Mouse (Mus musculus) hindbrain, embryonic 16.5 days (tissue): ENCODE measurements at regions not wholly inside any gene's neighbourhood (a gene's known extent, or its start where the extent isn't known, plus 50 kb on each side); places are given as distances from the start of the nearest gene placed in this dataset.
A peak's percentile ranks its signal among the peaks of the same experiment; 100 is the strongest.

Experiments used
- ATAC-seq: fragments of 200-750 bp; cut with Nextera tagmentation; 2 replicates; pipeline ENCODE4 v1.8.0; 2017; ENCODE audit warnings: moderate TSS enrichment, moderate library complexity
- H3K27ac ChIP-seq: fragments of 300-500 bp; sonication (generic); 2 replicates; pipeline ENCODE4 v1.5.1; 2014; ENCODE audit warnings: low read depth, mild to moderate bottlenecking, control low read depth, low read length, moderate library complexity
- H3K27me3 ChIP-seq: fragments of 300-500 bp; sonication (generic); replicated peaks from 2 replicates; pipeline ENCODE4 v1.6.1; 2014; ENCODE audit warnings: low read length; ENCODE audit not compliant: control insufficient read depth, insufficient read depth
- H3K36me3 ChIP-seq: fragments of 300-500 bp; sonication (generic); 2 replicates; pipeline ENCODE4 v1.6.1; 2014; ENCODE audit warnings: mild to moderate bottlenecking, low read length, moderate library complexity, mixed read lengths; ENCODE audit not compliant: control insufficient read depth, insufficient read depth
- H3K4me1 ChIP-seq: fragments of 300-500 bp; sonication (generic); 2 replicates; pipeline ENCODE4 v1.6.1; 2014; ENCODE audit warnings: low read depth, low read length; ENCODE audit not compliant: control insufficient read depth, insufficient read depth
- H3K4me2 ChIP-seq: fragments of 300-500 bp; sonication (generic); 2 replicates; pipeline ENCODE4 v1.6.1; 2014; ENCODE audit warnings: mild to moderate bottlenecking, low read length, control low read depth, moderate library complexity
- H3K4me3 ChIP-seq: fragments of 300-500 bp; sonication (generic); 2 replicates; pipeline ENCODE4 v1.5.1; 2014; ENCODE audit warnings: mild to moderate bottlenecking, low read length, control low read depth, moderate library complexity
- H3K9ac ChIP-seq: fragments of 300-500 bp; sonication (generic); 2 replicates; pipeline ENCODE4 v1.6.1; 2014; ENCODE audit warnings: low read depth, mild to moderate bottlenecking, control low read depth, low read length, moderate library complexity
- H3K9me3 ChIP-seq: fragments of 300-500 bp; sonication (generic); 2 replicates; pipeline ENCODE4 v1.6.1; 2014; ENCODE audit warnings: mild to moderate bottlenecking, low read length, moderate library complexity; ENCODE audit not compliant: control insufficient read depth
- WGBS: fragments of 180-500 bp; shearing (Covaris S2); extraction: QIAGEN DNeasy Blood & Tissue Kit; methylation state at CpG from one replicate; pipeline ENCODE4 v1.1.7; 2014; 5-methylcytosine and 5-hydroxymethylcytosine counted together

- H3K9ac ChIP-seq = no peak overlapping the region
- H3K4me2 ChIP-seq = no peak overlapping the region
- no peak overlapping the region for H3K4me3 ChIP-seq
- WGBS = 51% methylated on average over 11 of the region's 11 CpGs
- no peaks in the 10 kb centered on the region for H3K36me3 ChIP-seq
- no peaks in the 10 kb centered on the region for H3K27me3 ChIP-seq
- ATAC-seq = no peak
- H3K27ac ChIP-seq = no peak overlapping the region
- peaks cover 3% of the 10 kb centered on the region for H3K4me1 ChIP-seq
- H3K9me3 ChIP-seq = no peaks in the 10 kb centered on the region
Measured at GRCm38 (mm10) chr4:153560193-153560592, 77.6 kb upstream of the Ajap1 start.

- Histone ChIP-seq H3K9me3 (no peaks in the 10 kb centered on the region), H3K27ac (no peak overlapping the region), H3K36me3 (no peaks in the 10 kb centered on the region), H3K4me2 (no peak overlapping the region), H3K9ac (no peak overlapping the region), H3K4me3 (no peak overlapping the region), H3K4me1 (peaks cover 3% of the 10 kb centered on the region), H3K27me3 (no peaks in the 10 kb centered on the region)
- ATAC-seq = no peak
- 26% methylated on average over 6 of the region's 6 CpGs for WGBS
Measured at GRCm38 (mm10) chr4:153560956-153561355, 78.3 kb upstream of the Ajap1 start.

- no peaks in the 10 kb centered on the region for H3K9me3 ChIP-seq
- 95% methylated on average over 3 of the region's 3 CpGs for WGBS
Measured at GRCm38 (mm10) chr4:153561991-153562390, 79.4 kb upstream of the Ajap1 start.

GRCm38 (mm10) chr4:153567329-153567973, 84.8 kb upstream of the Ajap1 start:
- no peak overlapping the region for H3K4me2 ChIP-seq
- ATAC-seq = no peak
- no peaks in the 10 kb centered on the region for H3K4me1 ChIP-seq
- no peaks in the 10 kb centered on the region for H3K36me3 ChIP-seq
- H3K27ac ChIP-seq = no peak overlapping the region
- H3K9ac ChIP-seq = no peak overlapping the region
- no peaks in the 10 kb centered on the region for H3K9me3 ChIP-seq
- no peak overlapping the region for H3K4me3 ChIP-seq
- H3K27me3 ChIP-seq = no peaks in the 10 kb centered on the region
- WGBS = 17% methylated on average over 2 of the region's 2 CpGs

More at GRCm38 (mm10) chr4:153561991-153562390, 79.4 kb upstream of the Ajap1 start:
- Histone ChIP-seq H3K27ac (no peak overlapping the region), H3K9ac (no peak overlapping the region), H3K4me3 (no peak overlapping the region), H3K36me3 (no peaks in the 10 kb centered on the region), H3K27me3 (no peaks in the 10 kb centered on the region), H3K4me2 (no peak overlapping the region), H3K4me1 (peaks cover 3% of the 10 kb centered on the region)
- no peak for ATAC-seq

- Histone ChIP-seq H3K4me3 (no peak overlapping the region), H3K4me2 (no peak overlapping the region), H3K9ac (no peak overlapping the region), H3K4me1 (no peaks in the 10 kb centered on the region; the same call in 1 of the 2 replicates), H3K27me3 (no peaks in the 10 kb centered on the region), H3K27ac (no peak overlapping the region), H3K9me3 (no peaks in the 10 kb centered on the region), H3K36me3 (no peaks in the 10 kb centered on the region)
- no peak for ATAC-seq
- 58% methylated on average over 9 of the region's 9 CpGs for WGBS
Measured at GRCm38 (mm10) chr4:153573180-153573769, 90.7 kb upstream of the Ajap1 start.

- Histone ChIP-seq H3K36me3 (no peaks in the 10 kb centered on the region), H3K27me3 (no peaks in the 10 kb centered on the region), H3K4me3 (no peak overlapping the region), H3K4me1 (no peaks in the 10 kb centered on the region), H3K27ac (no peak overlapping the region), H3K9me3 (no peaks in the 10 kb centered on the region), H3K9ac (no peak overlapping the region), H3K4me2 (no peak overlapping the region)
- no peak; the same call in 1 of the 2 replicates for ATAC-seq
- 72% methylated on average over 11 of the region's 11 CpGs for WGBS
Measured at GRCm38 (mm10) chr4:153593291-153593690, 110.7 kb upstream of the Ajap1 start.

- no peaks in the 10 kb centered on the region for H3K36me3 ChIP-seq
- no peak overlapping the region for H3K4me2 ChIP-seq
- H3K9me3 ChIP-seq = no peaks in the 10 kb centered on the region
- peaks cover 17% of the 10 kb centered on the region for H3K4me1 ChIP-seq
- no peak overlapping the region for H3K4me3 ChIP-seq
- 35% methylated on average over 11 of the region's 11 CpGs for WGBS
- no peak overlapping the region for H3K9ac ChIP-seq
- peak overlapping the region; percentile 35; the same call in 1 of the 2 replicates for H3K27ac ChIP-seq
- ATAC-seq = peak; percentile 75
- no peaks in the 10 kb centered on the region for H3K27me3 ChIP-seq
Measured at GRCm38 (mm10) chr4:153599794-153600370, 117.3 kb upstream of the Ajap1 start.

- no peak for ATAC-seq
- H3K9ac ChIP-seq = no peak overlapping the region
- no peaks in the 10 kb centered on the region for H3K36me3 ChIP-seq
- no peak overlapping the region for H3K4me2 ChIP-seq
- H3K4me3 ChIP-seq = no peak overlapping the region
- H3K9me3 ChIP-seq = no peaks in the 10 kb centered on the region
- no peaks in the 10 kb centered on the region for H3K27me3 ChIP-seq
- WGBS = 94% methylated on average over 4 of the region's 4 CpGs
- peaks cover 17% of the 10 kb centered on the region for H3K4me1 ChIP-seq
- H3K27ac ChIP-seq = no peak overlapping the region
Measured at GRCm38 (mm10) chr4:153602496-153602895, 119.9 kb upstream of the Ajap1 start.

- 59% methylated on average over 11 of the region's 11 CpGs for WGBS
- no peak for ATAC-seq
- Histone ChIP-seq H3K4me2 (no peak overlapping the region), H3K4me3 (no peak overlapping the region), H3K27me3 (no peaks in the 10 kb centered on the region), H3K9ac (no peak overlapping the region), H3K9me3 (no peaks in the 10 kb centered on the region), H3K4me1 (peaks cover 17% of the 10 kb centered on the region), H3K27ac (no peak overlapping the region), H3K36me3 (no peaks in the 10 kb centered on the region)
Measured at GRCm38 (mm10) chr4:153603056-153603840, 120.6 kb upstream of the Ajap1 start.
